Mouse (Mus musculus) hindbrain, embryonic 10.5 days (tissue): Measurements from ENCODE around the gene Prdx2. TPM values are rescaled to one million over a fixed set of nuclear protein-coding genes. Genes with fewer than 3 reads are reported as not detected.

Experiments
- DNase-seq: peaks from one replicate; pipeline ENCODE4 v3.0.0-alpha.2; 2017; ENCODE audit warnings: low spot score
- H3K27ac ChIP-seq: fragments of 300-500 bp; sonication (generic); 2 replicates; pipeline ENCODE4 v1.5.1; 2016; ENCODE audit warnings: mild to moderate bottlenecking, moderate library complexity
- H3K27me3 ChIP-seq: fragments of 300-500 bp; sonication (generic); 2 replicates; pipeline ENCODE4 v1.6.1; 2016; ENCODE audit warnings: mild to moderate bottlenecking; ENCODE audit not compliant: poor library complexity, insufficient read depth, severe bottlenecking
- H3K36me3 ChIP-seq: fragments of 300-500 bp; sonication (generic); 2 replicates; pipeline ENCODE4 v1.6.1; 2016; ENCODE audit warnings: mild to moderate bottlenecking, moderate library complexity
- H3K4me1 ChIP-seq: fragments of 300-500 bp; sonication (generic); replicated peaks from 2 replicates; pipeline ENCODE4 v1.6.1; 2016; ENCODE audit warnings: mild to moderate bottlenecking
- H3K4me3 ChIP-seq: fragments of 300-500 bp; sonication (generic); 2 replicates; pipeline ENCODE4 v1.5.1; 2016; ENCODE audit warnings: mild to moderate bottlenecking, moderate library complexity
- H3K9me3 ChIP-seq: fragments of 300-500 bp; sonication (generic); 2 replicates; pipeline ENCODE4 v1.6.1; 2016; ENCODE audit warnings: mild to moderate bottlenecking, moderate library complexity
- WGBS: fragments of 180-500 bp; shearing (Covaris S2); methylation state at CpG from one replicate; pipeline ENCODE4 v1.1.7; 2016; 5-methylcytosine and 5-hydroxymethylcytosine counted together
- polyA plus RNA-seq: library from polyadenylated mRNA; unstranded; fragments of >200 nt; fragmentation: Nextera tagmentation; extraction: Ambion mirVana; gene quantifications from 2 replicates; pipeline ENCODE4 v1.2.1, GENCODE M21; 2016

Prdx2 gene
- polyA plus RNA-seq, 1 experiment from 2014 or later = 1,456 TPM

- no peak for DNase-seq
- WGBS = 19% methylated on average over 28 of the region's 28 CpGs
- Histone ChIP-seq H3K27ac (no peak overlapping the region), H3K27me3 (peaks cover 84% of the 10 kb centered on the region), H3K4me3 (0 out of 2 replicates have a peak overlapping the region, but pooled peaks have one; percentile 6), H3K4me1 (peaks cover 22% of the 10 kb centered on the region), H3K9me3 (no peaks in the 10 kb centered on the region), H3K36me3 (no peaks in the 10 kb centered on the region)
Observed at GRCm38 (mm10) chr8:85011242-85011641, 41.9 kb downstream of the Prdx2 start.

GRCm38 (mm10) chr8:85013230-85013840 is 43.9 kb downstream of the Prdx2 start:
- Histone ChIP-seq H3K9me3 (no peaks in the 10 kb centered on the region), H3K27ac (peak overlapping the region; percentile 53; the same call in 1 of the 2 replicates), H3K27me3 (peaks cover 70% of the 10 kb centered on the region), H3K4me3 (peak overlapping the region; percentile 49), H3K36me3 (peaks cover 17% of the 10 kb centered on the region), H3K4me1 (peaks cover 18% of the 10 kb centered on the region)
- peak; percentile 80 for DNase-seq
- 6% methylated on average over 26 of the region's 26 CpGs for WGBS

- DNase-seq = no peak
- Histone ChIP-seq H3K4me3 (peak within 1 kb of the TSS; percentile 49), H3K27ac (peak within 1 kb of the TSS; percentile 53; the same call in 1 of the 2 replicates), H3K36me3 (peaks cover 28% of the 10 kb centered on the region), H3K27me3 (peaks cover 59% of the 10 kb centered on the region), H3K9me3 (no peaks in the 10 kb centered on the region), H3K4me1 (peaks cover 18% of the 10 kb centered on the region)
- WGBS = 51% methylated on average over 2 of the region's 2 CpGs
Observed at GRCm38 (mm10) chr8:85014431-85014830, 45.0 kb downstream of the Prdx2 start, which contains the start of gene Best2. Gene Best2, minus strand, starts transcription at chr8:85014531.

GRCm38 (mm10) chr8:85016724-85017123 is 47.3 kb downstream of the Prdx2 start:
- H3K27ac ChIP-seq = no peak overlapping the region
- H3K36me3 ChIP-seq = peaks cover 51% of the 10 kb centered on the region
- H3K27me3 ChIP-seq = peaks cover 42% of the 10 kb centered on the region
- WGBS = 75% methylated on average over 10 of the region's 10 CpGs
- peaks cover 13% of the 10 kb centered on the region for H3K4me1 ChIP-seq
- H3K4me3 ChIP-seq = no peak overlapping the region
- DNase-seq = no peak
- no peaks in the 10 kb centered on the region for H3K9me3 ChIP-seq

GRCm38 (mm10) chr8:85017209-85017608 is 47.8 kb downstream of the Prdx2 start:
- no peak overlapping the region for H3K4me3 ChIP-seq
- WGBS = 48% methylated on average over 5 of the region's 5 CpGs
- H3K4me1 ChIP-seq = peaks cover 13% of the 10 kb centered on the region
- H3K9me3 ChIP-seq = no peaks in the 10 kb centered on the region
- H3K27ac ChIP-seq = no peak overlapping the region
- H3K27me3 ChIP-seq = peaks cover 37% of the 10 kb centered on the region
- peaks cover 55% of the 10 kb centered on the region for H3K36me3 ChIP-seq
- no peak for DNase-seq

- H3K36me3 ChIP-seq = peaks cover 75% of the 10 kb centered on the region
- DNase-seq = no peak
Observed at GRCm38 (mm10) chr8:85021514-85022055, 52.2 kb downstream of the Prdx2 start.

GRCm38 (mm10) chr8:85023846-85024245 is 54.5 kb downstream of the Prdx2 start:
- no peak for DNase-seq
- no peak overlapping the region for H3K27ac ChIP-seq
- peak overlapping the region; percentile 99 for H3K4me3 ChIP-seq
- H3K27me3 ChIP-seq = no peaks in the 10 kb centered on the region
- H3K4me1 ChIP-seq = peaks cover 37% of the 10 kb centered on the region
- WGBS = 87% methylated on average over 3 of the region's 3 CpGs
- H3K9me3 ChIP-seq = no peaks in the 10 kb centered on the region
- H3K36me3 ChIP-seq = peaks cover 54% of the 10 kb centered on the region

More at GRCm38 (mm10) chr8:85021514-85022055, 52.2 kb downstream of the Prdx2 start:
- no peaks in the 10 kb centered on the region for H3K9me3 ChIP-seq
- H3K4me3 ChIP-seq = no peak overlapping the region
- 92% methylated on average over 3 of the region's 3 CpGs for WGBS
- H3K4me1 ChIP-seq = peaks cover 25% of the 10 kb centered on the region
- no peaks in the 10 kb centered on the region for H3K27me3 ChIP-seq
- no peak overlapping the region for H3K27ac ChIP-seq

Other genes starting within 250 kb of the Prdx2 start
- 0.54 and 1.9 TPM in 2 replicates for gene G430095P16Rik, start 246.6 kb upstream of the Prdx2 start, polyA plus RNA-seq
- gene Nfix, start 169.2 kb upstream of the Prdx2 start, polyA plus RNA-seq = 0.07 and 0.29 TPM in 2 replicates
- 3.8 and 5.5 TPM in 2 replicates for gene Dand5, start 146.8 kb upstream of the Prdx2 start, polyA plus RNA-seq
- 43.7 and 45.8 TPM in 2 replicates for gene Gadd45gip1, start 138.1 kb upstream of the Prdx2 start, polyA plus RNA-seq
- 115 TPM in 2 replicates for gene Rad23a, start 128.9 kb upstream of the Prdx2 start, polyA plus RNA-seq
- 783 and 812 TPM in 2 replicates for gene Calr, start 122.7 kb upstream of the Prdx2 start, polyA plus RNA-seq
- gene Farsa, start 112.6 kb upstream of the Prdx2 start, polyA plus RNA-seq = 129 and 134 TPM in 2 replicates
- 61.5 and 67.1 TPM in 2 replicates for gene Syce2, start 97.5 kb upstream of the Prdx2 start, polyA plus RNA-seq
- 35.5 and 43.4 TPM in 2 replicates for gene Gcdh, start 75.7 kb upstream of the Prdx2 start, polyA plus RNA-seq
- 18.2 and 21.5 TPM in 2 replicates for gene Klf1, start 67.7 kb upstream of the Prdx2 start, polyA plus RNA-seq
- 5.8 and 6.6 TPM in 2 replicates for gene Dnase2a, start 61.0 kb upstream of the Prdx2 start, polyA plus RNA-seq
- 5.0 and 12.7 TPM in 2 replicates for gene Mast1, start 32.2 kb upstream of the Prdx2 start, polyA plus RNA-seq
- gene Rtbdn, start 22.6 kb upstream of the Prdx2 start, polyA plus RNA-seq = 0.55 and 0.88 TPM in 2 replicates
- gene Gm49661, start 154 bp upstream of the Prdx2 start, polyA plus RNA-seq = not detected in 2 replicates
- 137 and 146 TPM in 2 replicates for gene Rnaseh2a, start 180 bp downstream of the Prdx2 start, polyA plus RNA-seq
- 6.5 and 8.7 TPM in 2 replicates for gene Junb, start 9.1 kb downstream of the Prdx2 start, polyA plus RNA-seq
- 14.5 and 16.8 TPM in 2 replicates for gene Hook2, start 21.0 kb downstream of the Prdx2 start, polyA plus RNA-seq
- gene Best2, start 44.9 kb downstream of the Prdx2 start, polyA plus RNA-seq = not detected in 2 replicates
- gene Asna1, start 55.7 kb downstream of the Prdx2 start, polyA plus RNA-seq = 162 and 176 TPM in 2 replicates
- 149 and 164 TPM in 2 replicates for gene Trir, start 57.2 kb downstream of the Prdx2 start, polyA plus RNA-seq
- 27.4 and 28.4 TPM in 2 replicates for gene Tnpo2, start 67.3 kb downstream of the Prdx2 start, polyA plus RNA-seq
- 28.0 and 33.4 TPM in 2 replicates for gene Fbxw9, start 90.5 kb downstream of the Prdx2 start, polyA plus RNA-seq
- gene Gm5741, start 98.4 kb downstream of the Prdx2 start, polyA plus RNA-seq = 0.86 and 1.0 TPM in 2 replicates
- gene Dhps, start 102.2 kb downstream of the Prdx2 start, polyA plus RNA-seq = 73.7 and 75.2 TPM in 2 replicates
- 134 and 136 TPM in 2 replicates for gene Wdr83os, start 111.2 kb downstream of the Prdx2 start, polyA plus RNA-seq
- 63.4 TPM in 2 replicates for gene Wdr83, start 111.7 kb downstream of the Prdx2 start, polyA plus RNA-seq
- 19.8 and 23.1 TPM in 2 replicates for gene Man2b1, start 113.7 kb downstream of the Prdx2 start, polyA plus RNA-seq
- 0.81 and 1.7 TPM in 2 replicates for gene Zfp791, start 153.5 kb downstream of the Prdx2 start, polyA plus RNA-seq
- not detected in 2 replicates for gene Cks1brt, start 182.3 kb downstream of the Prdx2 start, polyA plus RNA-seq